Mouse (Mus musculus): Measurements from ENCODE around the gene Zcchc7. TPM values are rescaled to one million over a fixed set of nuclear protein-coding genes. Genes with fewer than 3 reads are reported as not detected.

Zcchc7 gene
- total and polyA plus RNA-seq, 2 experiments from 2014 or later, result 17.3 to 34.5 TPM

GRCm38 (mm10) chr4:44872048-44872447 lies 116.4 kb downstream of the Zcchc7 start:
- H3K9me3 ChIP-seq (ENCODE audit: low read length), result no peaks in the 10 kb centered on the region
- H3K4me3 ChIP-seq (ENCODE audit: low read depth, low read length), result no peak overlapping the region
- H3K27ac ChIP-seq (ENCODE audit: low read depth, low read length), result no peak overlapping the region
- no peak for TF ChIP-seq CTCF (IDR thresholded peaks at IDR 0.05)
- H3K27me3 ChIP-seq (ENCODE audit: insufficient read depth, low read length), result no peaks in the 10 kb centered on the region
- H3K9ac ChIP-seq (replicated peaks; ENCODE audit: low read length, poor library complexity, severe bottlenecking), result no peak overlapping the region
- ATAC-seq (ENCODE audit: low FRiP score), result no peak
- no peaks in the 10 kb centered on the region for H3K4me1 ChIP-seq (ENCODE audit: insufficient read depth, low read length)
- H3K36me3 ChIP-seq (ENCODE audit: insufficient read depth, low read length), result no peaks in the 10 kb centered on the region
- H3K4me2 ChIP-seq (ENCODE audit: low read depth, low read length, poor library complexity, severe bottlenecking), result no peak overlapping the region
- no peak for DNase-seq (ENCODE audit: low spot score)
- whole genome bisulfite sequencing, result 94% methylated on average over 1 of the region's 1 CpGs

- Histone ChIP-seq H3K9ac (replicated peaks; ENCODE audit: low read length, poor library complexity, severe bottlenecking) (no peak overlapping the region), H3K9me3 (ENCODE audit: low read length) (no peaks in the 10 kb centered on the region), H3K36me3 (ENCODE audit: insufficient read depth, low read length) (no peaks in the 10 kb centered on the region), H3K4me3 (ENCODE audit: low read depth, low read length) (no peak overlapping the region), H3K4me2 (ENCODE audit: low read depth, low read length, poor library complexity, severe bottlenecking) (no peak overlapping the region), H3K27ac (ENCODE audit: low read depth, low read length) (no peak overlapping the region), H3K4me1 (ENCODE audit: insufficient read depth, low read length) (no peaks in the 10 kb centered on the region), H3K27me3 (ENCODE audit: insufficient read depth, low read length) (no peaks in the 10 kb centered on the region)
- ATAC-seq (ENCODE audit: low FRiP score), result no peak
- whole genome bisulfite sequencing, result 13% methylated on average over 7 of the region's 7 CpGs
- peak; percentile 5 for DNase-seq (ENCODE audit: low spot score)
- TF ChIP-seq CTCF (IDR thresholded peaks at IDR 0.05), result no peak
Observed at GRCm38 (mm10) chr4:44880065-44880623, 124.5 kb downstream of the Zcchc7 start.

- Histone ChIP-seq H3K4me2 (ENCODE audit: low read depth, low read length, poor library complexity, severe bottlenecking) (no peak overlapping the region), H3K27me3 (ENCODE audit: insufficient read depth, low read length) (no peaks in the 10 kb centered on the region), H3K27ac (ENCODE audit: low read depth, low read length) (no peak overlapping the region), H3K36me3 (ENCODE audit: insufficient read depth, low read length) (no peaks in the 10 kb centered on the region), H3K9ac (replicated peaks; ENCODE audit: low read length, poor library complexity, severe bottlenecking) (no peak overlapping the region), H3K9me3 (ENCODE audit: low read length) (no peaks in the 10 kb centered on the region), H3K4me1 (ENCODE audit: insufficient read depth, low read length) (no peaks in the 10 kb centered on the region), H3K4me3 (ENCODE audit: low read depth, low read length) (no peak overlapping the region)
- no peak for TF ChIP-seq CTCF (IDR thresholded peaks at IDR 0.05)
- DNase-seq (ENCODE audit: low spot score) (no peak), ATAC-seq (ENCODE audit: low FRiP score) (no peak)
- 50% methylated on average over 6 of the region's 6 CpGs for WGBS
Observed at GRCm38 (mm10) chr4:44886143-44886542, 130.5 kb downstream of the Zcchc7 start.

- no peaks in the 10 kb centered on the region; the same call in 1 of the 2 replicates for H3K36me3 ChIP-seq (ENCODE audit: insufficient read depth, low read length)
- H3K9ac ChIP-seq (replicated peaks; ENCODE audit: low read length, poor library complexity, severe bottlenecking), result no peak overlapping the region
- H3K4me2 ChIP-seq (ENCODE audit: low read depth, low read length, poor library complexity, severe bottlenecking), result no peak overlapping the region
- no peak overlapping the region for H3K27ac ChIP-seq (ENCODE audit: low read depth, low read length)
- no peak overlapping the region for H3K4me3 ChIP-seq (ENCODE audit: low read depth, low read length)
- no peaks in the 10 kb centered on the region for H3K4me1 ChIP-seq (ENCODE audit: insufficient read depth, low read length)
- 82% methylated on average over 6 of the region's 6 CpGs for WGBS
- ATAC-seq (ENCODE audit: low FRiP score), result no peak
- H3K27me3 ChIP-seq (ENCODE audit: insufficient read depth, low read length), result no peaks in the 10 kb centered on the region
- no peak for TF ChIP-seq CTCF (IDR thresholded peaks at IDR 0.05)
- DNase-seq (ENCODE audit: low spot score), result no peak
- H3K9me3 ChIP-seq (ENCODE audit: low read length), result no peaks in the 10 kb centered on the region
Observed at GRCm38 (mm10) chr4:44891344-44891743, 135.7 kb downstream of the Zcchc7 start.

GRCm38 (mm10) chr4:44905651-44906271 lies 150.1 kb downstream of the Zcchc7 start:
- peak overlapping the region; percentile 13 for H3K4me2 ChIP-seq (ENCODE audit: low read depth, low read length, poor library complexity, severe bottlenecking)
- peak; percentile 64 for DNase-seq (ENCODE audit: low spot score)
- ATAC-seq (ENCODE audit: low FRiP score), result peak; percentile 38; the same call in 1 of the 2 replicates
- no peaks in the 10 kb centered on the region for H3K36me3 ChIP-seq (ENCODE audit: insufficient read depth, low read length)
- H3K27me3 ChIP-seq (ENCODE audit: insufficient read depth, low read length), result 0 out of 2 replicates have a peak, but pooled peaks cover 5% of the 10 kb centered on the region
- 0 out of 2 replicates have a peak overlapping the region, but pooled peaks have one; percentile 26 for H3K27ac ChIP-seq (ENCODE audit: low read depth, low read length)
- H3K9ac ChIP-seq (replicated peaks; ENCODE audit: low read length, poor library complexity, severe bottlenecking), result no peak overlapping the region
- H3K4me1 ChIP-seq (ENCODE audit: insufficient read depth, low read length), result 0 out of 2 replicates have a peak, but pooled peaks cover 3% of the 10 kb centered on the region
- 8% methylated on average over 11 of the region's 11 CpGs for WGBS
- H3K4me3 ChIP-seq (ENCODE audit: low read depth, low read length), result no peak overlapping the region
- no peaks in the 10 kb centered on the region for H3K9me3 ChIP-seq (ENCODE audit: low read length)
- TF ChIP-seq CTCF (IDR thresholded peaks at IDR 0.05), result no peak

- no peaks in the 10 kb centered on the region for H3K9me3 ChIP-seq (ENCODE audit: low read length)
- H3K4me1 ChIP-seq (ENCODE audit: insufficient read depth, low read length), result 0 out of 2 replicates have a peak, but pooled peaks cover 3% of the 10 kb centered on the region
- no peak overlapping the region for H3K9ac ChIP-seq (replicated peaks; ENCODE audit: low read length, poor library complexity, severe bottlenecking)
- H3K27me3 ChIP-seq (ENCODE audit: insufficient read depth, low read length), result 0 out of 2 replicates have a peak, but pooled peaks cover 5% of the 10 kb centered on the region
- TF ChIP-seq CTCF (IDR thresholded peaks at IDR 0.05), result no peak
- no peak overlapping the region for H3K27ac ChIP-seq (ENCODE audit: low read depth, low read length)
- no peak for ATAC-seq (ENCODE audit: low FRiP score)
- no peak overlapping the region for H3K4me2 ChIP-seq (ENCODE audit: low read depth, low read length, poor library complexity, severe bottlenecking)
- 52% methylated on average over 4 of the region's 4 CpGs for WGBS
- DNase-seq (ENCODE audit: low spot score), result no peak
- H3K36me3 ChIP-seq (ENCODE audit: insufficient read depth, low read length), result no peaks in the 10 kb centered on the region
- no peak overlapping the region for H3K4me3 ChIP-seq (ENCODE audit: low read depth, low read length)
Observed at GRCm38 (mm10) chr4:44906399-44906798, 150.7 kb downstream of the Zcchc7 start.
